Mouse (Mus musculus) liver, embryonic 13.5 days (tissue): ENCODE measurements around the gene Cpa5. TPM values are rescaled to one million over a fixed set of nuclear protein-coding genes. Genes with fewer than 3 reads are reported as not detected.
A peak's percentile ranks its signal among the peaks of the same experiment; 100 is the strongest.

ENCODE experiments used
- ATAC-seq: fragments of 200-750 bp; cut with Nextera tagmentation; 2 replicates; pipeline ENCODE4 v1.8.0; 2017; ENCODE audit warnings: low read depth, mild to moderate bottlenecking, moderate number of reproducible peaks, moderate library complexity
- DNase-seq: peaks from one replicate; pipeline ENCODE4 v3.0.0; 2022
- H3K27ac ChIP-seq: fragments of 300-500 bp; sonication (generic); 2 replicates; pipeline ENCODE4 v1.5.1; 2015; ENCODE audit warnings: moderate library complexity, mild to moderate bottlenecking, inconsistent platforms
- H3K27me3 ChIP-seq: fragments of 300-500 bp; sonication (generic); 2 replicates; pipeline ENCODE4 v1.6.1; 2015; ENCODE audit warnings: mild to moderate bottlenecking, inconsistent platforms
- H3K36me3 ChIP-seq: fragments of 300-500 bp; sonication (generic); 2 replicates; pipeline ENCODE4 v1.6.1; 2015; ENCODE audit warnings: mild to moderate bottlenecking, inconsistent platforms
- H3K4me1 ChIP-seq: fragments of 300-500 bp; sonication (generic); replicated peaks from 2 replicates; pipeline ENCODE4 v1.6.1; 2015; ENCODE audit warnings: inconsistent platforms
- H3K4me2 ChIP-seq: fragments of 300-500 bp; sonication (generic); 2 replicates; pipeline ENCODE4 v1.6.1; 2015; ENCODE audit warnings: inconsistent platforms, mild to moderate bottlenecking, moderate library complexity
- H3K4me3 ChIP-seq: fragments of 300-500 bp; sonication (generic); replicated peaks from 2 replicates; pipeline ENCODE4 v1.5.1; 2015; ENCODE audit warnings: mild to moderate bottlenecking, inconsistent platforms
- H3K9ac ChIP-seq: fragments of 300-500 bp; sonication (generic); 2 replicates; pipeline ENCODE4 v1.6.1; 2015; ENCODE audit warnings: mild to moderate bottlenecking, inconsistent platforms
- H3K9me3 ChIP-seq: fragments of 300-500 bp; sonication (generic); replicated peaks from 2 replicates; pipeline ENCODE4 v1.6.1; 2016; ENCODE audit warnings: inconsistent platforms
- WGBS: fragments of 180-500 bp; shearing (Covaris S2); methylation state at CpG from one replicate; pipeline ENCODE4 v1.1.7; 2015; ENCODE audit not compliant: insufficient replicate concordance; 5-methylcytosine and 5-hydroxymethylcytosine counted together
- polyA plus RNA-seq: library from polyadenylated mRNA; unstranded; fragments of >200 nt; fragmentation: Nextera tagmentation; extraction: Ambion mirVana; gene quantifications from 2 replicates; pipeline ENCODE4 v1.2.1, GENCODE M21; 2015

Gene Cpa5
- polyA plus RNA-seq, 1 experiment from 2014 or later = not detected

DNA sequence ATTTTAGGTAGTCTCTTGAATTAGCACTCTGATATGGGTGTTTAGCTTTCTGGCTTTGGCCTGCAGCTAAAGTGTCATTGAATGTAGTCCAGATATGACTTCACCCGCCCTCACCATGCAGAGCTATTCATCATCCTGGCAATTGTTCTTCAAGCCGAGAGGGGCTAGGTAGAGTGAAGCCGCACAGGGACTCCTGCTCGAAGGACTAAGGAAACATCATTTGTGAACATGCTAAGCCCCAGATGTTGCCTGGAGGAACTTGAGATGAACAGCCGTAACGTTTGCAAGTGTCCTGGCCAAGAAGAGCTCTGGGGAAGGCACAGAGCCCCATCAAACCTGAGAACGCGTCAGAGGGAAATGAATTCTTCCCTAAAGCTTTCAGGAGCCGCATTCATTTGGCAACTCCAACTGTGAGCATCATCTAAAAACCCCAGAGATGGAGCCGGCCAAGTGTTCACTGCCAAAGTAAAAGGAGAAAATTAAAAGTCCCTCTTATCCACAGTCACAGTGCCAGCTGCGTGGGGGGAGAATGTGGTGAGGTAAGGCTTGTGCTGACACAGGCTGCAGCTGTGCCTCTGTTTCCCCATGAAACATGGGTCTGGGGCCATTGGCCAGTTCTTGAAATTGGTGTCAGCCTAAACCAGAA, 39.0 kb downstream of the Cpa5 start:
- Histone ChIP-seq H3K4me2 (no peak overlapping the region), H3K27ac (no peak overlapping the region), H3K9me3 (no peaks in the 10 kb centered on the region), H3K27me3 (no peaks in the 10 kb centered on the region), H3K9ac (no peak overlapping the region), H3K4me3 (no peak overlapping the region), H3K36me3 (no peaks in the 10 kb centered on the region), H3K4me1 (no peaks in the 10 kb centered on the region)
- ATAC-seq (no peak), DNase-seq (no peak)
- WGBS = 73% methylated on average over 11 of the region's 11 CpGs

- Histone ChIP-seq H3K4me2 (no peak overlapping the region), H3K9ac (no peak overlapping the region), H3K27me3 (no peaks in the 10 kb centered on the region), H3K36me3 (no peaks in the 10 kb centered on the region), H3K4me3 (no peak overlapping the region), H3K9me3 (no peaks in the 10 kb centered on the region), H3K27ac (0 out of 2 replicates have a peak overlapping the region, but pooled peaks have one; percentile 0), H3K4me1 (no peaks in the 10 kb centered on the region)
- no peak for ATAC-seq
- DNase-seq = no peak
- 39% methylated on average over 9 of the region's 9 CpGs for whole genome bisulfite sequencing
These were observed 41.8 kb downstream of the Cpa5 start for GRCm38 (mm10) chr6:30652425-30653188.

DNA sequence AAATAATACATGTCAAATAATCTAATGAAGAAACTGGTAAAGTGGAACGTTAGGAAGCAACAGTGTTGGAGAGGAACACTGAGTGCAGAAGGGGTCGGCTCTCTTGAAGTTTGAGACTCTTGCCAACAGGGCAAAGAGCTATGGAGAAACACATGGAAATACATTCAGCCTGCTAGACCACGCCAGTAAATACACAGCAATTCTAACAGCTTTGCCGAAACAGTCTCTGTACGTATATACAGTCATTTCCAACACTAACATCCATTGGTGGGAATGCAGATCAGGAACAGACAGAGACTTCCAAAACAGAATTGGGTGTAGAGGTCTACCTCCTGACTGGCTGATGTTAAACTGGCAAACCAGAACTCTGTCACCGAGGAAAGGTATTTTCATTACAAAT, 42.7 kb downstream of the Cpa5 start:
- H3K27ac ChIP-seq = no peak overlapping the region
- no peak for DNase-seq
- no peaks in the 10 kb centered on the region for H3K36me3 ChIP-seq
- H3K27me3 ChIP-seq = no peaks in the 10 kb centered on the region
- ATAC-seq = no peak
- 73% methylated on average over 6 of the region's 6 CpGs for WGBS
- H3K9me3 ChIP-seq = no peaks in the 10 kb centered on the region
- H3K4me2 ChIP-seq = no peak overlapping the region
- H3K4me3 ChIP-seq = no peak overlapping the region
- H3K9ac ChIP-seq = no peak overlapping the region
- peaks cover 2% of the 10 kb centered on the region for H3K4me1 ChIP-seq

GRCm38 (mm10) chr6:30654402-30654859, 43.6 kb downstream of the Cpa5 start:
- Histone ChIP-seq H3K36me3 (no peaks in the 10 kb centered on the region), H3K4me3 (no peak overlapping the region), H3K4me1 (peaks cover 8% of the 10 kb centered on the region), H3K9ac (no peak overlapping the region), H3K4me2 (no peak overlapping the region), H3K9me3 (no peaks in the 10 kb centered on the region), H3K27me3 (no peaks in the 10 kb centered on the region), H3K27ac (no peak overlapping the region)
- ATAC-seq (no peak), DNase-seq (no peak)
- WGBS = 70% methylated on average over 6 of the region's 6 CpGs

DNA sequence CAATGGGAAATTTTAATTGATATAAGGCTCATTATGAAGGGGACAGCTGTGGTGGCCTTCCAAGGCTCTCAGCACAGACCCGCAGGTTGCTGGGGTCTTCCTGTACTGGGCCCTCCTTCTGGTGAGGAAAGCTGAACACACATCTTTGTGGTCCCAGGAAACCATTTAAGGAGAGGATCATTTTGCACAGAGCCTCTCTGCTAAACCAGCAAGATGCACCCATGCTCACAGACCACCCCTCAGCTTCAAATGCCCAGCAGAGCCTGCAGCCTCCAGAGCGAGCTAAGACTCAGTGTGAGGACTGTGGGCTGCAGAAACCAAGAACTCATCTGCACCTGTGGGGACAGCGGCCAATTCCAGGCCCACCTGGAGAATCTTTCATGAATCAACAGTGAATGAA, 44.1 kb downstream of the Cpa5 start:
- Histone ChIP-seq H3K4me1 (peaks cover 8% of the 10 kb centered on the region), H3K27me3 (no peaks in the 10 kb centered on the region), H3K4me2 (no peak overlapping the region), H3K27ac (no peak overlapping the region), H3K4me3 (no peak overlapping the region), H3K9ac (no peak overlapping the region), H3K9me3 (no peaks in the 10 kb centered on the region), H3K36me3 (no peaks in the 10 kb centered on the region)
- no peak for ATAC-seq
- DNase-seq = no peak
- 75% methylated on average over 3 of the region's 3 CpGs for WGBS

GRCm38 (mm10) chr6:30657279-30657678, 46.5 kb downstream of the Cpa5 start:
- 73% methylated on average over 12 of the region's 12 CpGs for WGBS
- H3K27ac ChIP-seq = no peak overlapping the region
- ATAC-seq (no peak), DNase-seq (no peak)
- no peak overlapping the region for H3K9ac ChIP-seq
- no peaks in the 10 kb centered on the region for H3K36me3 ChIP-seq
- no peaks in the 10 kb centered on the region for H3K27me3 ChIP-seq
- H3K4me3 ChIP-seq = no peak overlapping the region
- no peak overlapping the region for H3K4me2 ChIP-seq
- peaks cover 8% of the 10 kb centered on the region for H3K4me1 ChIP-seq
- H3K9me3 ChIP-seq = no peaks in the 10 kb centered on the region

GRCm38 (mm10) chr6:30658619-30659018, 47.8 kb downstream of the Cpa5 start:
- Histone ChIP-seq H3K27me3 (no peaks in the 10 kb centered on the region), H3K4me1 (peaks cover 8% of the 10 kb centered on the region), H3K4me2 (no peak overlapping the region), H3K36me3 (no peaks in the 10 kb centered on the region), H3K4me3 (no peak overlapping the region), H3K27ac (no peak overlapping the region), H3K9me3 (no peaks in the 10 kb centered on the region), H3K9ac (no peak overlapping the region)
- ATAC-seq (no peak), DNase-seq (no peak)
- WGBS = 25% methylated on average over 9 of the region's 9 CpGs

- Histone ChIP-seq H3K36me3 (no peaks in the 10 kb centered on the region), H3K9ac (no peak overlapping the region), H3K4me3 (no peak overlapping the region), H3K27me3 (no peaks in the 10 kb centered on the region), H3K9me3 (no peaks in the 10 kb centered on the region), H3K4me1 (peaks cover 3% of the 10 kb centered on the region; the same call in 1 of the 2 replicates), H3K4me2 (no peak overlapping the region), H3K27ac (peak overlapping the region; percentile 29; the same call in 1 of the 2 replicates)
- WGBS = 59% methylated on average over 6 of the region's 6 CpGs
- ATAC-seq = no peak
- no peak for DNase-seq
These were observed 54.0 kb downstream of the Cpa5 start for GRCm38 (mm10) chr6:30664776-30665175.

DNA sequence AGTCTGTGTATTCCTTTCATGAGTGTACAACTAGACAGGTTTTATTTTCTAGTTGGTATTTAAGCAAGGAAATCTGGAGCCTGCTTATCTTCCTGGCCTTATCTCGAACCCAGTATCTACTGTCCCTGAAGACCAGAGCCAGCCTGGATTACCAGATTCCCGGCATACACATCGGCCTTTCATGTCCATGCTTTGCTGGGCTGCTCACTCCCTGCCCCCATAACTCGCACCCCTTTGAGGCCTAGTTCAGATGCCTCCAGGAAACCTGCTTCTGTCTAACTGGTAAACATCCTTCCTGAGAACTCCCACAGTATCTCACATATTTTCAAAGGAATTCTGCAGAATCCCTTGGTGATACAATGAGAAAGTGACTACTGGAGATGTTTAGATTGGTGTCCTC, 54.5 kb downstream of the Cpa5 start:
- ATAC-seq (no peak), DNase-seq (no peak)
- Histone ChIP-seq H3K36me3 (no peaks in the 10 kb centered on the region), H3K4me2 (no peak overlapping the region), H3K9me3 (no peaks in the 10 kb centered on the region), H3K27me3 (no peaks in the 10 kb centered on the region), H3K9ac (no peak overlapping the region), H3K4me3 (no peak overlapping the region), H3K4me1 (peaks cover 3% of the 10 kb centered on the region; the same call in 1 of the 2 replicates), H3K27ac (no peak overlapping the region; the same call in 1 of the 2 replicates)
- WGBS = 51% methylated on average over 4 of the region's 4 CpGs

- no peak overlapping the region for H3K4me2 ChIP-seq
- H3K4me3 ChIP-seq = no peak overlapping the region
- H3K9ac ChIP-seq = no peak overlapping the region
- no peak overlapping the region for H3K27ac ChIP-seq
- no peaks in the 10 kb centered on the region for H3K9me3 ChIP-seq
- no peaks in the 10 kb centered on the region for H3K27me3 ChIP-seq
- DNase-seq (no peak), ATAC-seq (no peak)
- no peaks in the 10 kb centered on the region for H3K36me3 ChIP-seq
- 64% methylated on average over 6 of the region's 6 CpGs for WGBS
- peaks cover 3% of the 10 kb centered on the region; the same call in 1 of the 2 replicates for H3K4me1 ChIP-seq
These were observed 55.2 kb downstream of the Cpa5 start for GRCm38 (mm10) chr6:30666043-30666442.

- peaks cover 3% of the 10 kb centered on the region; the same call in 1 of the 2 replicates for H3K4me1 ChIP-seq
- no peak overlapping the region for H3K27ac ChIP-seq
- WGBS = 71% methylated on average over 5 of the region's 5 CpGs
- H3K9me3 ChIP-seq = no peaks in the 10 kb centered on the region
- no peak overlapping the region for H3K9ac ChIP-seq
- no peaks in the 10 kb centered on the region for H3K27me3 ChIP-seq
- H3K4me2 ChIP-seq = no peak overlapping the region
- DNase-seq (no peak), ATAC-seq (no peak)
- no peaks in the 10 kb centered on the region for H3K36me3 ChIP-seq
- H3K4me3 ChIP-seq = no peak overlapping the region
These were observed 56.8 kb downstream of the Cpa5 start for GRCm38 (mm10) chr6:30667585-30667984.
